Mouse (Mus musculus): ENCODE data around the gene Eva1b. TPM values are rescaled to one million over a fixed set of nuclear protein-coding genes. Genes with fewer than 3 reads are reported as not detected.
"Not testable (repeated sequence)": the region's sequence is repeated elsewhere in the genome, so short reads cannot be mapped to it uniquely, and the experiment has no call there.

The Eva1b gene
- polyA plus RNA-seq, 1 experiment from 2014 or later = 30.6 TPM

- no peak for ATAC-seq (ENCODE audit: insufficient number of reproducible peaks, low FRiP score)
- peaks cover 23% of the 10 kb centered on the region for H3K4me1 ChIP-seq (replicated peaks)
- H3K4me2 ChIP-seq = no peak overlapping the region
- H3K9me3 ChIP-seq (replicated peaks) = no peaks in the 10 kb centered on the region
- 59% methylated on average over 5 of the region's 5 CpGs for WGBS
- no peak overlapping the region for H3K27ac ChIP-seq (ENCODE audit: poor library complexity, severe bottlenecking)
- no peak overlapping the region for H3K4me3 ChIP-seq
- H3K9ac ChIP-seq = no peak overlapping the region
- no peaks in the 10 kb centered on the region; the same call in 1 of the 2 replicates for H3K27me3 ChIP-seq (replicated peaks)
- peaks cover 7% of the 10 kb centered on the region; the same call in 1 of the 2 replicates for H3K36me3 ChIP-seq
These were observed 9.1 kb downstream of the Eva1b start for GRCm38 (mm10) chr4:126156617-126157016.

DNA sequence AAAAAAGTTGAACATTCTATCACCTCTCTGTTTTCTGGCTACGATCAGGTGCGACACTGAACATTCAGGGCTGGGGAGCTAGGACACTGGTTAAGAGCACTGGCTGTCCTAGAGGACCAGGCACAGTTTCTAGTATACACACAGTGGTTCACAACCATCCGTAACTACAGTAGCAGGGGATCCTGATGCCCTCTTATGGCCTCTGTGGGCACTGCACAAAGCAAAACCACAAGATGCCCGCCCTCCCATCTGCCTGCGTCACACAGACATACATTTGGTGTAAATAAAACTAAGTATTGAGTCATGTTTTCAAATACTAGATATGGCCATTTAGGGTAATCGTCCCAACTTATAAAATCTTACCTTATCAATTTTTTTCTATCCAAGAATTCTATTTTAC, 10.0 kb downstream of the Eva1b start:
- 87% methylated on average over 6 of the region's 6 CpGs for WGBS
- H3K36me3 ChIP-seq = 0 out of 2 replicates have a peak, but pooled peaks cover 3% of the 10 kb centered on the region
- H3K4me2 ChIP-seq = no peak overlapping the region
- no peak overlapping the region for H3K4me3 ChIP-seq
- no peaks in the 10 kb centered on the region for H3K27me3 ChIP-seq (replicated peaks)
- ATAC-seq (ENCODE audit: insufficient number of reproducible peaks, low FRiP score) = no peak
- H3K9ac ChIP-seq = no peak overlapping the region
- H3K27ac ChIP-seq (ENCODE audit: poor library complexity, severe bottlenecking) = no peak overlapping the region
- H3K4me1 ChIP-seq (replicated peaks) = peaks cover 20% of the 10 kb centered on the region
- H3K9me3 ChIP-seq (replicated peaks) = no peaks in the 10 kb centered on the region

DNA sequence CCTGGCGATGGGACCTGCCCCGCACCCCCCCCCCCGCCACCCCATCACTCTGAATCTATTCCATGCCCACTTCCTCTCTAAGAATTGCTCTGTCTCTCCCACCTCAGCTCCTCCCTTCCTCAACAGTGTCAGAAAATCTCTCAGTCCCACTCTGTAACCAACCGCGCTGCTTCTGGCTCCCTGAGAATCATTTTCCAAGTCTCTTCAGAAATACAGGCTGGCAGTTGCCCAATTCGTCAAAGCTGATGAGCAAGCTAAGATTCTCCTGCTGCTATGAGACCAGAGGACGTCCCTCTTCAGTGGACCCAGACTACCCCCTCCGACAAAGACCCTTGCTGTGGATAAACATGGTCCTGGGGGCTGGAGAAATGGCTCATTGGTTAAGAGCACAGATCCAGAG, 11.9 kb downstream of the Eva1b start:
- Histone ChIP-seq H3K27ac (ENCODE audit: poor library complexity, severe bottlenecking) (no peak overlapping the region), H3K4me3 (no peak overlapping the region), H3K9me3 (replicated peaks) (no peaks in the 10 kb centered on the region), H3K4me2 (no peak overlapping the region), H3K27me3 (replicated peaks) (no peaks in the 10 kb centered on the region), H3K36me3 (peaks cover 6% of the 10 kb centered on the region; the same call in 1 of the 2 replicates), H3K4me1 (replicated peaks) (peaks cover 31% of the 10 kb centered on the region), H3K9ac (no peak overlapping the region)
- no peak for ATAC-seq (ENCODE audit: insufficient number of reproducible peaks, low FRiP score)
- WGBS = 75% methylated on average over 8 of the region's 8 CpGs

DNA sequence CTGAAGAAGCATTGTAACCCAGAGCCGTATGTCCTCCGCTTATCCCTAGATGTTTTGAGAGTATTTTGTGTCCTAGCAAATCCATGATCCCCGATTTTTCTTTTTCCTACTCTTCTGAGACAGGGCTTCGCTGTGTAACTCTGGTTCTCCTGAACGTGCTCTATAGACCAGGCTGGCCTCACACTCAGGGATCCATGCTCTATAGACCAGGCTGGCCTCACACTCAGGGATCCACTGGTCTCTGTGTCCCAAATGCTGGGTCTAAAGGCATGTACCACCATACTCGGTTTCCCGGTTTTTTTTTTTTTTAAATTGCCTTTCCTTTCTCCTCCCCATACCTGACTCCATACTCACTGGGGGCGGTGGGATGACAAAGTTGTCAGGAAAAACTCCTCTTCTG, 13.4 kb downstream of the Eva1b start:
- H3K4me1 ChIP-seq (replicated peaks) = peaks cover 19% of the 10 kb centered on the region
- H3K36me3 ChIP-seq = peaks cover 16% of the 10 kb centered on the region
- WGBS = 83% methylated on average over 8 of the region's 8 CpGs
- no peaks in the 10 kb centered on the region for H3K9me3 ChIP-seq (replicated peaks)
- ATAC-seq (ENCODE audit: insufficient number of reproducible peaks, low FRiP score) = no peak
- H3K27me3 ChIP-seq (replicated peaks) = no peaks in the 10 kb centered on the region
- no peak overlapping the region for H3K27ac ChIP-seq (ENCODE audit: poor library complexity, severe bottlenecking)
- H3K4me3 ChIP-seq = no peak overlapping the region
- no peak overlapping the region for H3K4me2 ChIP-seq
- no peak overlapping the region for H3K9ac ChIP-seq

DNA sequence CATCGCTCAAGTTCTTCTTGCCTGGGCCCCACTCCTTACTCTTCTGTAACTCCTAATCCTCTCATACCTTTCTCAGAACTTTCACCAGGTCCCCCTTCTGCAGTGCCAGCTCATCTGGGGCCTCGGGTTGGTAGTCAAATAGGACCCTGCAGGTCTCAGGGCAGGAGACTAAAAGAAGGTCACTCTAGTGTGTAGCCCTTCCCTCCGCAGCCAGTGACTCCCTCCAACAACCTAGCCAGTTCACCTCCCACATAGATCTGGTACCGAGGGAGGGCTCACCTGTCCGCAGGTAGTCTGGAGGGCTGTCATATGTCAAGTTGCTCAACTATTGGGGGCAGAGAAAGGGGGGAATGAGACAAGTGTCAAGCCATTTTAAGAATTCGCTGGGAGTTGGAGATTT, 13.9 kb downstream of the Eva1b start:
- Histone ChIP-seq H3K9me3 (replicated peaks) (no peaks in the 10 kb centered on the region), H3K4me3 (no peak overlapping the region), H3K4me2 (no peak overlapping the region), H3K9ac (no peak overlapping the region), H3K27me3 (replicated peaks) (no peaks in the 10 kb centered on the region), H3K36me3 (peaks cover 21% of the 10 kb centered on the region), H3K27ac (ENCODE audit: poor library complexity, severe bottlenecking) (no peak overlapping the region), H3K4me1 (replicated peaks) (peaks cover 23% of the 10 kb centered on the region)
- 84% methylated on average over 6 of the region's 6 CpGs for WGBS
- ATAC-seq (ENCODE audit: insufficient number of reproducible peaks, low FRiP score) = no peak

DNA sequence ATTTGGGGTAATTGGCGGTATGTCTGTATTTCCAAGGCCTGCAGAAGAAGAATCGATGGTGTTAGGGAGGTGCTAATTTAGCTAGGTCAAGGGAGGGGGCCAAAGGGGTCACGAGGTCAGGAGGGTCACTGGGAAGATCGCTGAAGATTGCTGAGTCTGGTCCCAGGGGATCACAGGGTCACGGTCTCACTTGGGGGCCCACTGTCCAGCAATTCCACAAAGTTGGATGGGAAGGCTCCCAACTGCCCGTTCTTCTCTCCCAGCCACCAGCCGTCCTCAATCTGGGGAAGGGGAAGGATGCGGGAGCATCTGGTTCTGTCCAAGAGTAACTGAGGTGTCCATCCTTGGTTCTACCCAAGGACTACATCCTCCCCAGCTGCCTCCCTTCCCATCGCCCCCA, 14.4 kb downstream of the Eva1b start:
- WGBS = 74% methylated on average over 9 of the region's 9 CpGs
- ATAC-seq (ENCODE audit: insufficient number of reproducible peaks, low FRiP score) = 0 out of 2 replicates have a peak, but pooled peaks have one; percentile 4
- H3K4me3 ChIP-seq = peak overlapping the region; percentile 70
- H3K4me2 ChIP-seq = peak overlapping the region; percentile 99
- no peaks in the 10 kb centered on the region for H3K27me3 ChIP-seq (replicated peaks)
- peaks cover 29% of the 10 kb centered on the region for H3K4me1 ChIP-seq (replicated peaks)
- peak overlapping the region; percentile 91; the same call in 1 of the 2 replicates for H3K9ac ChIP-seq
- no peak overlapping the region for H3K27ac ChIP-seq (ENCODE audit: poor library complexity, severe bottlenecking)
- H3K36me3 ChIP-seq = peaks cover 23% of the 10 kb centered on the region
- H3K9me3 ChIP-seq (replicated peaks) = no peaks in the 10 kb centered on the region

GRCm38 (mm10) chr4:126162544-126163066, 15.1 kb downstream of the Eva1b start:
- under 1% methylated on average over 44 of the region's 44 CpGs for whole genome bisulfite sequencing
- H3K27me3 ChIP-seq (replicated peaks) = no peaks in the 10 kb centered on the region

DNA sequence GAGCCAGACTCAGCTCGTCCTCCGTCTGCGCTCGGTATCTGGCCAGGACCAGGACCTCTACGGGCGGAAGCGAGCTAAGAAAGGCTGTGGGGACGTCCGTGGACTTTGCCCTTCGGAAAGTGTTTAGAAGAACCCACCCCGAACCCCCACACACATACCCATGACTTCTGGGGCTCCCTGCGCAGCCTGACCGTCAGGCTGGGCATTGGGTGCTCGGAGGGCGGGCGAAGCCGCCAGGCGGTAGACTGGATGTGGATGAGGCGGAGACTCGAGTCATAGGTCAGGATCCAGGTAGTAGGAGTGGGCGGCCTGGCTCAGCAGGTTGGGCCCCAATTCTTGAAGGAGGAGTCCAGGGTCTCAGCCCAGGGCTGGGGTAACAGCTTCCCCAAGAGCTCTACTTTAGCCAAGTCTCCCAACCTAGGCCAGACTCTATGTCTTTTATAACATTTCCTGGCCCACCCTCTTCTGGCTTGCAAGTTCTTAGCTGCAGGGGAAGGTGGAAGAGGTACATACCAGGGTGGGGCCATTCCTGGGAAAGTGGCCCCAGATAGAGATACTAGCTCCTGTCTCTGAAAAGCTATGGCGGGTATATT, 15.6 kb downstream of the Eva1b start, which contains the start of gene Sh3d21:
TSS of gene Sh3d21 (minus strand) at position 425 of the 593 bp plus-strand sequence.
- peak; percentile 37 for ATAC-seq (ENCODE audit: insufficient number of reproducible peaks, low FRiP score)
- H3K4me2 ChIP-seq = peak within 1 kb of the TSS; percentile 99
- H3K9me3 ChIP-seq (replicated peaks) = no peaks in the 10 kb centered on the region
- H3K27me3 ChIP-seq (replicated peaks) = no peaks in the 10 kb centered on the region
- H3K36me3 ChIP-seq = peaks cover 35% of the 10 kb centered on the region
- peaks cover 29% of the 10 kb centered on the region for H3K4me1 ChIP-seq (replicated peaks)
- peak within 1 kb of the TSS; percentile 70 for H3K4me3 ChIP-seq
- peak within 1 kb of the TSS; percentile 76 for H3K27ac ChIP-seq (ENCODE audit: poor library complexity, severe bottlenecking)
- peak within 1 kb of the TSS; percentile 91 for H3K9ac ChIP-seq
- WGBS = 6% methylated on average over 22 of the region's 22 CpGs

More at GRCm38 (mm10) chr4:126162544-126163066, 15.1 kb downstream of the Eva1b start:
- Histone ChIP-seq H3K4me1 (replicated peaks) (peaks cover 29% of the 10 kb centered on the region), H3K4me2 (peak overlapping the region; percentile 99), H3K9me3 (replicated peaks) (no peaks in the 10 kb centered on the region), H3K27ac (ENCODE audit: poor library complexity, severe bottlenecking) (peak overlapping the region; percentile 76), H3K9ac (peak overlapping the region; percentile 91), H3K36me3 (peaks cover 29% of the 10 kb centered on the region), H3K4me3 (peak overlapping the region; percentile 70)
- ATAC-seq (ENCODE audit: insufficient number of reproducible peaks, low FRiP score) = peak; percentile 90

GRCm38 (mm10) chr4:126163685-126164084, 16.1 kb downstream of the Eva1b start:
- 62% methylated on average over 4 of the region's 4 CpGs for WGBS
- ATAC-seq (ENCODE audit: insufficient number of reproducible peaks, low FRiP score) = no peak
- no peaks in the 10 kb centered on the region for H3K27me3 ChIP-seq (replicated peaks)
- H3K9ac ChIP-seq = no peak overlapping the region
- H3K27ac ChIP-seq (ENCODE audit: poor library complexity, severe bottlenecking) = no peak overlapping the region
- H3K9me3 ChIP-seq (replicated peaks) = no peaks in the 10 kb centered on the region
- no peak overlapping the region for H3K4me3 ChIP-seq
- peaks cover 29% of the 10 kb centered on the region for H3K4me1 ChIP-seq (replicated peaks)
- peak overlapping the region; percentile 99 for H3K4me2 ChIP-seq
- peaks cover 40% of the 10 kb centered on the region for H3K36me3 ChIP-seq

DNA sequence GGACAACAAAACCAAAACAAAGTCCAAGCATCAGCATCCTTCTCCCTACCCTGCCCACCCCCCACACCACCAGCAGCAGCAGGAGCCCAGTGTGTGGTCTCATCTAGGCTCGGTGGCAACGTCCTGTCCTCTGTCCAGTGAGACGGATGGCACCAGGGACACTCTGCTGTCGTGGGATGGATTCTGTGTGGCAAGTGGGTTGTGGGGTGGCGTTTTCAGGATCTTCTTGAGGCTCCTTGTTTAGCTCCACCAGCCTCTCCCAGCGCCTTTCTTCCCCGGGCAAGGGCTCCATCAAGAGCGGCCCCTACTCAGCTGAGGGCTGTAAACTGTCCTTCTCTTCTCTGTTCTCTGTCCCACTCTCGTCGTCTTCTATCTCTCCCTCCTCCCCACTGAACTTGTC, 17.5 kb downstream of the Eva1b start:
- not testable (repeated sequence) for ATAC-seq (ENCODE audit: insufficient number of reproducible peaks, low FRiP score)

GRCm38 (mm10) chr4:126166084-126166483, 18.5 kb downstream of the Eva1b start:
- Histone ChIP-seq H3K27me3 (replicated peaks) (no peaks in the 10 kb centered on the region), H3K4me1 (replicated peaks) (peaks cover 29% of the 10 kb centered on the region), H3K4me2 (no peak overlapping the region), H3K9me3 (replicated peaks) (no peaks in the 10 kb centered on the region), H3K27ac (ENCODE audit: poor library complexity, severe bottlenecking) (peak overlapping the region; percentile 53), H3K9ac (peak overlapping the region; percentile 13; the same call in 1 of the 2 replicates), H3K36me3 (peaks cover 62% of the 10 kb centered on the region), H3K4me3 (no peak overlapping the region)
- WGBS = 72% methylated on average over 3 of the region's 3 CpGs
- no peak for ATAC-seq (ENCODE audit: insufficient number of reproducible peaks, low FRiP score)

More for the DNA sequence above, 17.5 kb downstream of the Eva1b start:
- WGBS = 74% methylated on average over 9 of the region's 10 CpGs
- not testable (repeated sequence) for H3K4me2 ChIP-seq; H3K27me3 ChIP-seq (replicated peaks); H3K4me3 ChIP-seq; H3K9me3 ChIP-seq (replicated peaks); H3K9ac ChIP-seq; H3K27ac ChIP-seq (ENCODE audit: poor library complexity, severe bottlenecking)
- H3K36me3 ChIP-seq = peaks cover 54% of the 10 kb centered on the region
- H3K4me1 ChIP-seq (replicated peaks) = peaks cover 29% of the 10 kb centered on the region

All from heart, embryonic 12.5 days (tissue).